Mouse (Mus musculus) lung, postnatal 36 days (tissue): ENCODE data around the gene Me1.
"Not testable (repeated sequence)": the region's sequence is repeated elsewhere in the genome, so short reads cannot be mapped to it uniquely, and the experiment has no call there.

Source experiments
- DNase-seq: peaks from one replicate; pipeline ENCODE4 v3.0.0; 2022; ENCODE audit warnings: mixed read lengths

Gene Me1

DNA sequence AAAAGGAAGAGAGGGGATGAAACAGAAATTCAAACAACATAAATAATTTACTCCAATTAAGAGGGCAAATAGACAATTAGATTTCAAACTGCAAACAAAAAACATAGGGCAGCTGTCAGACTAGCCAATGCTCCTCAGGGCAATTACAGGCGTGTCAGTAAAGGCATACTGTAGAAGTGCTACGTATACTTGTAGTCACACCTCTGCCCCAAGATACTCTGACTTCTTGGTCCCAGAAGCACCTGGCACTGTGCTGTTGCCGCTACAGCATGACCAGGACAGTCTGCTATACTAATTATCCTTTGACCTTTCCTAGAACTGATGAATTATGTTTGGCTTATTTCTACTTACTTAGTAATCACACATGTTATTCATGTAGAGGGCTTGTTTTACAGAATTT lies 44.5 kb downstream of the Me1 start:
- no peak for DNase-seq

DNA sequence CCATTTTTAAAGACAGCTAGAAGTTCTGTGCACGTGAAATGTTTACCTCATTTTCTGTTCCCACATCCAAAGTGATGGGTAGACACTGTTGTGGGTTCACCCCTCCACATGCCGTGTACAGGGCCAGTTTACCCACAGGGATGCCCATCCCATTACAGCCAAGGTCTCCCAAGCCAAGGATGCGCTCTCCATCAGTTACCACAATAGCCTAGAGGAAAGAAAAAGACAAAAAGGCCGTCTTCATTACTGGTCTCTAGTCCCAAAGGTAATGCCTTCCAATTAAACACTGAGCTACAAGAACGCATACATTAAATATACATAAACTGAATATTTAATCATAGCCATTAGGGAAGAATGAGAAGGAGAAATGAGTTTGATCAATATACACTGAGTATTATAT lies 44.9 kb downstream of the Me1 start:
- DNase-seq = no peak

DNA sequence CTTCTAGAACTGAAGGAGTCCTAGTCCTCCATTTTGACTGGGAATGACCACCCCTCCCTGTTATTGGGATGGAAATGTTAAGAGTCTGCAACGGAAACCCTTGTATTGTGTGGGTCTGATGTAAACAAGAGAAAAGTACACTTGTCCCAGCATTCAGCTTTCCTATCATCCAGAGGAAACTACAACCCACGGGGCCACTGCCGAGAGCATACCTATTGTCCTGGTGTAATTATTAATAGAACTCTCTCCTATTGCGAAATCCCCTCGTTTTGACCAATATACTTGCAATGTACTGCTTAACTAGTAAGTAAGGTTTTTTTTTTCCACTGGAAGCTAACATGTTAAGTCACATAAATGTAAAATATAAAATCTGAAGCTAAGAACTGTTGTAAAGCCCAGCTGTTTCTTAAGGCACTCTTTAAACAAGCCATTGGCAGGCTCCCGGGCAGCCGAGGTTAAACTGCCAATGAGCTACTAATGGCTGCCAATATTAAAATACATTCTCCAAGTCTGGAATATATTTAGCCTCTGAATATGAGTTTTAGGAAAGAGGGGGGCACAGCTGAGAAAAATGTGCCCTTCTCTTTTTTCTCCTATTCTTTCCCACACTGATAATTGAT lies 47.7 kb downstream of the Me1 start:
- DNase-seq = peak; percentile 53

DNA sequence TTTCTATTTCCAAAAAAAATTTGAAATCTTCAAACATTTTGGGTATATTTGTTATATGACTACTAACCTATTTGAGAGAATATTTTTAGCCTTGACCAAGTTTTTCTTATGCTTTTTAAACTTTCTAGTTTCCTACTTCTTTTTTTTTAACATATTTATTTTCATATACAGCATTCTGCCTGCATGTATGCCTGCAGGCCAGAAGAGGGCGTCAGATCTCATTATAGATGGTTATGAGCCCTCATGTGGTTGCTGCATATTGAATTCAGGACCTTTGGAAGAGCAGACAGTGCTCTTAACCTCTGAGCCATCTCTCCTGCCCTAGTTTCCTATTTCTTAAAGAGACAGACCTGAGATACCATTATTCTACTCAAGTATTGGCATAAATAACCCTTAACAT lies 48.9 kb downstream of the Me1 start:
- DNase-seq = no peak

DNA sequence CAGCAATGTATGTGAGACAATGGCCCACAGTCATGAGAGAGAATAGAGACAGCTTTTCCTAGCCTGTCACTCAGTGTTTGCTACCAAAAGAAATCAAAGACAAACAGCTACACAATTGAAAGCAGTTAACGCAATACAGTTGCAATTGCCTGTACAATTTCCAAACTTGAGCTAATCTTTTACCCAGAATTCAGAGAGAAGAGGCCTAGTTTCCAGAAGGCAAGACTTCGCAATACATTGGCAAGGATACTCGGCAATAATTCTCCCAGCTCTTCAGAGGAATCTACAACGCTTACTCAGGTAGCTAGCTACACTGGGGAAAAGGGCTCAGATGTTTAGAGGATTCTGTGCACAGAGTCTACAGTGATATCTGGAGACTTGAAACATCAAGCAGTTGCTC lies 52.3 kb downstream of the Me1 start:
- peak; percentile 43 for DNase-seq

DNA sequence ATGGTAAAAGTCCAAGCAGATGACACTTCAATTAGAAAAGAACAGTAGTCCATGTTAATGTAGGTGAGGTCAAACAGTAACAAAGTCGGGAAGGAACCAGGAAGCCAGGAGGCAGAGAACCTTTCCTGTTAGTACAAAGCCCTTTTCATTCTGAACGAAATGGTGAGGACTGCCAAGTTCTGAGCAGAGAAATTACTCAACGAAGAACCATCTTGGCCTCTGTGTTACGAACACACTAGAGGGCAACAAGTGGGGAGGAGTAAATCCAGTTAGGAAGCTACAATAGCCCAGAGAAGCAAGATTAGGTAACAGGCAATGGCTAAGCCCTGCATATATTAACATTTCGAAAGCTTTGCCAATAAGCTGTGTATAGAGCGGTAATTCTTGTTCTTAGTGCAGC lies 57.0 kb downstream of the Me1 start:
- peak; percentile 62 for DNase-seq

GRCm38 (mm10) chr9:86631153-86631552 lies 64.6 kb downstream of the Me1 start:
- DNase-seq = no peak

DNA sequence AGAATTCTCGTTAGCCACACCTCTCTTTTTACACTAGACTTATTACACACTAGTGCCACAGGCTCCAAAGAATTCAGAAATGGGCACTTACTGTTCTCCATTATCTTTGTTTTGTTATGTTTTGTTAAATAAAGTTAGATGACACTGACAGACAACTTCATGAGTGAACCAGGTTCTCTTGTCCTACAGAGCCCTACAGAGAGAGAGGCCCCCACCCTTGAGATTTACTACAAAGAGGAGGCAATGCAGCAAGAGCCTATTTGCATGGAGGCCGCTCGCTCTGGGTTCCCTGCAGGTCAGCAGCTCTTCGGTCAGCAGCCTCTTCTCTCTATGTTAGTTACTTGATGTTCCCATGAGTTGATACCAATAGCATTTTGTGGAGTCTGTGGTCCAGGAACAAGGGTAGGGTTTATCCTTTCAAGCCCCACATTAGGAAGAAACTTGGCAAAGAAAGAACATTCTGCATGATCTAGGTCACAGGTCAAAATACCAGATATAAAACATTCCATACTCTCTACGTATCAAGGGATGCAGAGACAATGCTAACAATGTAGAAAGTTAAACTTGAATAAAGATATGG lies 65.3 kb downstream of the Me1 start:
- DNase-seq = no peak

DNA sequence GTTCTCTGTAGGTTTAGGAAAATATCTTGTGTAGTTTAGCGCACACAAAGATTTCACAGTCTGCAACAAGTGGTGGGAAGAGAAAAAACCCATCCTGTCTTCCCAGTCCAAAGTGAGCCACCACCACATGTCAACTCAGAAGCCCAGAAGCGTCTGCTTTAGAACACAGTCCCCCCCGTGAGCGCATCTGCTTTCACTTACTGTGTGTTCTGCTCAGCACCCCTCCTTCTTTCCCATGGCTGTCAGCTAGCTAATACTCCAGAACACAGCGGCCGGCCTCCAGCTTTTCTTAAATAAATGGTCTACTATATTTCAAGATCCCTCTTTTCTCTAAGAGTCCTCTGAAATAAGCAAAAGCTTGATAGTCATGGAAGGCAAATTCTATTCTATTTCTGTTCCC lies 66.4 kb downstream of the Me1 start:
- DNase-seq = no peak

GRCm38 (mm10) chr9:86627745-86628496 lies 67.8 kb downstream of the Me1 start:
- DNase-seq = no peak

GRCm38 (mm10) chr9:86626906-86627305 lies 68.8 kb downstream of the Me1 start:
- DNase-seq = no peak

DNA sequence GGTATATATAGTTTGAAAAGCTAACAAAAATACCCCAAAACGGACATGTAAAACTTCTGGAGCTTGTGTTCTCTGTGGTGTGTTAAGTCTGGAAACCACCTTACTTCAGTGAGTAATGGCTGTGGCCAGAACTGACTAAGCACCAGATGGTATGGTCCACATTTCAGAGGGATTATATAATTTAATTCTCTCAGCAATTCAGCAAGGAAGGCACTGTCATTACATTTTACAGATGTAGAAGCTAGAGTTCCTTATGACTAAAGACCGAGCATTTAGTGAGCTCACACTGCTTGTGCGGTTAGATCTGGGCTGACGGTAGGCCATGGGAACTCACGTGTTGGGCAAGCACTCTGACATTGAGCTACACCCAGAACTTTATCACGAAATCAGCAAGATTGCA lies 71.0 kb downstream of the Me1 start:
- DNase-seq = no peak

DNA sequence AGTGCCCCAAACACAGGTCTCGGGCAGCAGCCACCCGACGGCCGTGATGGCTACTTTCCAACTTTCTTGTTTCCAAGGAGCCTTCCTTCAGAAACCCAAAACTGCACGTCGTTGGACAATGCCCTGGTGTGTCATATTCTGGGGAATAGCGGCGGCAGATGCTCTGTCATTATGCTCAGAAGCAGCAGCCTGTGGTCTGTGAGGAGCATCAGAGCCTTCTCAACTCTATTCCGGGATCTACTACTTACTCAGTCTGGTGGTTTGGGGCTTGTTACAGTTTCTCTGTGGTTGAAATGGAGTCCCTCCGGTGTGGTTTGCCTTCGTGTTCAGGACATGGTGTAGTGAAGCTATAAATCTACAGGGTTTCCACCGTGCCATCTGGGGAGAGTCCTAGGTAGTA lies 71.7 kb downstream of the Me1 start:
- DNase-seq = no peak

DNA sequence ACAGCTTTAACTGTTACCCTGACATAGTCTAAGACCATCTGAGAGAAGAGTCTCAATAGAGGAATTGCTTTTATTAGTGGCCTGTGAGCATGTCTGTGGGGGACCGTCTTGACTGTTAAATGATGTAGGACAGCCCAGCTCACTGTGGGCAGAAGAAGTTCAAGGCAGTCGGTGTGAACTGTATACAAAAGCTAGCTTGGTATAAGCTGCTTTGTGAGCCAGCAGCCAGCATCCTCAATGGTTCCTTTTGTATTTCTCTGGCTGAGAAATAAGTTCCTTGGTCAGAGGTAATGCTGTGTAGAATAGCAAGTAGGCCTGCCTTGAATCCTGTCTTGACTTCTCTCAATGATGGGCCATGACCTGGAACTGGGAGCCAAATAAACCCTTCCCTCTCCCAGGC lies 73.7 kb downstream of the Me1 start:
- DNase-seq = no peak

GRCm38 (mm10) chr9:86619341-86620139 lies 76.2 kb downstream of the Me1 start:
- DNase-seq = no peak

- no peak for DNase-seq
These were observed 77.8 kb downstream of the Me1 start for GRCm38 (mm10) chr9:86617837-86618492.

GRCm38 (mm10) chr9:86615765-86616164 lies 80.0 kb downstream of the Me1 start:
- no peak for DNase-seq

DNA sequence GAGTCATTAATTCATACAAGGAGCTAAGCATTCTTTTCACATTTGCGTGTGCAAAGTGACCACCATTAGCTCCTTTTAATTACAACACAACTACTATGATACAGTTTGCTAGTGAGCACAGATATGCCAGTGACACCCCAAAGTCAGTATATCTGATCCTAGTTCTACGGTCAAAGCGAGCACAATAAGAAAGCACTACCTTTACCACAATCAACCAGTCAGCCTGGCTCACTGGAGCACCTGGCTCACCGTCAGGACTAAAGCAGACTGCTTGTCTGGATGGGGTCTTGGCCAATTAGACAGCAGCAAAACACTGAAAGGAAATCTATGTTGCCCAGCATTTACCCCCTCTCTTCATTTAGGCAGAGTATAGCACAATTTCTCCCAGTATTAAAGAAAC lies 83.7 kb downstream of the Me1 start:
- DNase-seq = no peak

GRCm38 (mm10) chr9:86605776-86606175 lies 90.0 kb downstream of the Me1 start:
- DNase-seq = peak; percentile 20

DNA sequence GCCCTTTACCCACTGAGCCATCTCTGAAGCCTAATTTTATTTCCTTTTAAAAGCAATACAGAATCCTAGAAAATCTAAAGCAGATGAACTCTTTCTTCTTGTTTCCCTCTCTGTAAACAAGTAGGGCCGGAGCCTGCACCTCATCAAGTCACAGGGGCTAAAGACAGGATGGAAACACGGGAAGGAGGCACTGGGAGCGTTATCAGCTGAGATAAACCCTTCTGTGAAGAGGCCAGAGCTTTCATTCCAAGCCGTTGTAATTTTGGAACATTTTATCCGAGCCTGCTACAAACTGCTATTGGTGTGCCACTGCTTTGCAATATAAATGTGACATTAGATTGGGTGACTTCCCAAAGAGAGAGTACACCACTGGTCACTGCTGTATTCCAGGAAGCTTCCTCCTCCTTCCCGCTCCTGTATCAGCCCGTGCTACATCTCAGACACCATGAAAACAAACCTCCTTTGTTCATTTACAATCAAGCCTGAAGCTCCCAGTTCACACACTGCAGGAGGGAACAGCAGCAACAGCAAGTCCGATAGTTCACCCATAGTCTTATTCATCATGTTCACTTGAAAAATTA lies 95.9 kb downstream of the Me1 start:
- DNase-seq = no peak

DNA sequence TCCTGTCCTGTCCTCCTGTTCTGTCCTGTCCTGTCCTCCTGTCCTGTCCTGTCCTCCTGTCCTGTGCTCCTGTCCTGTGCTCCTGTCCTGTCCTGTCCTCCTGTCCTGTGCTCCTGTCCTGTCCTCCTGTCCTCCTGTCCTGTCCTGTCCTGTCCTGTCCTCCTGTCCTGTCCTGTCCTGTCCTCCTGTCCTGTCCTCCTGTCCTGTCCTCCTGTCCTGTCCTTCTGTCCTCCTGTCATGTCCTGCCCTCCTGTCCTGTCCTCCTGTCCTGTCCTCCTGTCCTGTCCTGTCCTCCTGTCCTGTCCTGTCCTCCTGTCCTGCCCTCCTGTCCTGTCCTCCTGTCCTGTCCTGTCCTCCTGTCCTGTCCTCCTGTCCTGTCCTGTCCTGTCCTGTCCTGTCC lies 98.8 kb downstream of the Me1 start:
- DNase-seq = not testable (repeated sequence)

DNA sequence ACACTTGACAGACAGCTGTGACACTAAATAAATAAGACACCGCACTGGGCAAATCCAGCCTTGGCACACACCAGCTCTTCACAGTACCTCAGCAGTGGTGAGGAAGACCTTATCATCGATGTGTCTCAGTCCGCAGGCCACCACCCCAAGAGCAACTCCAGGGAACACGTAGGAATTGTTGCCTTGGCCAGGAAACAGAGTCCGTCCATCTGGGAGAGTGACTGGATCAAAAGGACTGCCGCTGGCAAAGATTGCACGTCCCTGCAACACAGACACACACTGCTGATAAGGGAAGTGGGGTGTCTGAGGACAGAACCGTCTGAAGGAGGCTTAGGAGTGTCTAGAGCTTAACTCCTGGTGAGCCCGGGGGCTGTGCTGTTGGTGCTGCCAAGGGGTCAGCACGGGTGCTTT lies 101.4 kb downstream of the Me1 start:
- not testable (repeated sequence) for DNase-seq
